Mouse (Mus musculus): ENCODE data around the gene Gm13090.

- TF ChIP-seq CTCF (IDR thresholded peaks at IDR 0.05; ENCODE audit: low read depth, low read length) (no peak), GATA1 (IDR thresholded peaks at IDR 0.05; ENCODE audit: borderline replicate concordance, low read length) (no peak), GATA2 (IDR thresholded peaks at IDR 0.05; ENCODE audit: borderline replicate concordance, low read depth, low read length) (no peak), TAL1 (conservative IDR thresholded peaks at IDR 0.05; ENCODE audit: low read depth, low read length) (no peak)
These were observed 16.5 kb downstream of the Gm13090 start for GRCm38 (mm10) chr4:151105886-151106285.

Data from G1E (cell line).